Mouse (Mus musculus): ENCODE data around the gene Slc35b4.
A peak's percentile ranks its signal among the peaks of the same experiment; 100 is the strongest.

The Slc35b4 gene

GRCm38 (mm10) chr6:34129261-34129660, 47.6 kb downstream of the Slc35b4 start:
- DNase-seq (ENCODE audit: low read depth, low spot score) = peak; percentile 64

DNA sequence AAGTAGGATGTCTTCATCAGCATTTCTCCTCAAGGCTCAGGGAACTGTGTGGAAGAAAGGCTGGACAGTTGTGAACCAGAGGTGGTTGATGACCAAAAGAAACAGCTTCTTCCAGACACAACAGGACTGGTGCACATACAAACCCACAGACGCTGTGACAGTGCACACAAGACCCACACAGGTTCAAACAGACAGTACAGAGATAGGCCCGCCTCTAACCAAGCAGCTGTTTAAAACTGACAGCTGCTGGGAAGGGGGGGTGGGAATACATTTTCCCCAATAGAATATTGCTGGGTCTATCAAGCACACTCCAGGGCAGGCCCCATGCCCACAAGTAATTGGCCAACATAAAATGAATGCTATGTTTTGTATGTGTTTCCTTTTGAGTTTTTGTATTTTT, 52.5 kb downstream of the Slc35b4 start:
- DNase-seq (ENCODE audit: low read depth, low spot score) = no peak

DNA sequence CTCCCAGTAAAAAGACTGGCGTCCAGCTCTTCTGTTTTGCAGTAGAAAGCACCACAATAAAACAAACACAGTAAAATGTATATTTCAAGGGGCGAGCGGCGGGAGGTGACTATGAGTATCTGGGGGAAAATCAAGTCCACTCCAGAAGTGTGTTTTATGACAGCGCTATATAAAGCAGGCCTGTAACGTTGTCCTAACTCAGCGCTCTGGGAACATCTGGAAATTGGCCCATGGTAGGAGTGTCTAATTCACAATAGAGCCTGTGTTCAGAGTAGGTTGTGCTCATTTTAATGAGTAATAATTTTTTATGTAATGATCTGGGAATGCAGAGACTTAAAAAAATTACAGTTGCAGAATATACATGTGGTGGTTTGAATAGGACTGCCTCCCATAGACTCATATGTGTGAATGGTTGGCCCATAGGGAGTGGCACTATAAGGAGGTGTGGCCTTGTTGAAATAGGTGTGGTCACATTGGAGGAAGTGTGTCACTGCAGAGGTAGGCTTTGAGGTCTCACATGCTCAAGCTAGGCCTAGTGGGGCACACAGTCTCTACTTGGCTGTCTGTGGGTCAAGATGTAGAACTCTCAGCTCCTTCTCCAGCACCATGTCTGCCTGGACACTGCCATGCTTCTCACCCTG, 60.0 kb downstream of the Slc35b4 start:
- no peak for DNase-seq (ENCODE audit: low read depth, low spot score)

GRCm38 (mm10) chr6:34111406-34111805, 65.5 kb downstream of the Slc35b4 start:
- DNase-seq (ENCODE audit: low read depth, low spot score) = peak; percentile 53

DNA sequence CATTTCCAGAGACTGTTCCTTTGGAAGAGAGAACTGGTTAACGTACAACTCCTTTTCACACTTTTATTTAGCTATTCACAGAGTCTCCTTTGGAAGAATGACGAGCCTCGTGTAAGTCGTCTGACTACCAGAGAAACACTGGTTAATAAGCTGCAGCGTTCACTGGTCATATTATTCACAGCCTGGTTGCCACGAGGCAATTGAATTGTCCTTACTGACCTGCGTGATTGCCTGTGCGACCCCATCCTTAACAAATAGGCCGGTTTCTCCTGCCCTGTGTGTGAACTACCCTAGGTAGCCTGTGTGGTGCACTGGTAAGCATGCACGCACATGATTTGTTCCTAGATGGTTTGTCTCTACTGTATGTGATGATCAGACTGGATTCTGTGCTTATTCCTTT, 66.3 kb downstream of the Slc35b4 start:
- DNase-seq (ENCODE audit: low read depth, low spot score) = no peak
